Mouse (Mus musculus) heart, adult 2 months (tissue): ENCODE measurements at regions not wholly inside any gene's neighbourhood (a gene's known extent, or its start where the extent isn't known, plus 50 kb on each side); places are given as distances from the start of the nearest gene placed in this dataset.

ENCODE experiments used
- CTCF ChIP-seq: fragments of 200-600 bp; IDR thresholded peaks from 2 replicates; pipeline ENCODE4 v1.8.1; 2022; ENCODE audit warnings: antibody characterized with exemption, mild to moderate bottlenecking, moderate library complexity
- EP300 ChIP-seq: fragments of 200-500 bp; IDR thresholded peaks from 2 replicates; pipeline ENCODE4 v1.6.1; 2011; ENCODE audit warnings: low read depth, low read length, control low read depth; ENCODE audit not compliant: insufficient read depth
- POLR2A ChIP-seq: fragments of 200-500 bp; IDR thresholded peaks from 2 replicates; pipeline ENCODE4 v1.6.1; 2011; ENCODE audit warnings: mild to moderate bottlenecking, low read depth, low read length, control low read depth; ENCODE audit not compliant: insufficient read depth

DNA sequence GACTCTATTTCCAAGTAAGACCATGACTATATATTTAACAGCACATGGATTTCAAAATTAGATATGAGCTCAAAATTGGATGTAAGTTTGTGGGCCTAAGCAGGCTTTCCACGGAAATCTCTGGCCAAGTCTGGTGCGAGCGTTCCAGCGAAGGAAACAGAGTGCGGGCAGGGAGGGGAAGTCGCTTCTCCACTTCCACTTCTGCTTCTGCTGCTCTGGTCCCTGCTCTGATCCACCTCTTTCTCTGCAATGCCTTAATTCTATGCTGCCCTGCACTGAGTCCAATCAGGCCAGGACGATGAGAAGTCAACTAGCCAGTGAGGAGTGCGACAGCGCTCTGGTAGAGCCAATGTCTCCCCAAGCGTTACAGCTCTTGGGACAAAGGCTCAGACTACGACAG is 2085.3 kb downstream of the 9330182O14Rik start:
- TF ChIP-seq POLR2A (no peak), CTCF (no peak), EP300 (no peak)
